Mouse (Mus musculus): ENCODE measurements around the gene Adcy7.

Gene Adcy7

DNA sequence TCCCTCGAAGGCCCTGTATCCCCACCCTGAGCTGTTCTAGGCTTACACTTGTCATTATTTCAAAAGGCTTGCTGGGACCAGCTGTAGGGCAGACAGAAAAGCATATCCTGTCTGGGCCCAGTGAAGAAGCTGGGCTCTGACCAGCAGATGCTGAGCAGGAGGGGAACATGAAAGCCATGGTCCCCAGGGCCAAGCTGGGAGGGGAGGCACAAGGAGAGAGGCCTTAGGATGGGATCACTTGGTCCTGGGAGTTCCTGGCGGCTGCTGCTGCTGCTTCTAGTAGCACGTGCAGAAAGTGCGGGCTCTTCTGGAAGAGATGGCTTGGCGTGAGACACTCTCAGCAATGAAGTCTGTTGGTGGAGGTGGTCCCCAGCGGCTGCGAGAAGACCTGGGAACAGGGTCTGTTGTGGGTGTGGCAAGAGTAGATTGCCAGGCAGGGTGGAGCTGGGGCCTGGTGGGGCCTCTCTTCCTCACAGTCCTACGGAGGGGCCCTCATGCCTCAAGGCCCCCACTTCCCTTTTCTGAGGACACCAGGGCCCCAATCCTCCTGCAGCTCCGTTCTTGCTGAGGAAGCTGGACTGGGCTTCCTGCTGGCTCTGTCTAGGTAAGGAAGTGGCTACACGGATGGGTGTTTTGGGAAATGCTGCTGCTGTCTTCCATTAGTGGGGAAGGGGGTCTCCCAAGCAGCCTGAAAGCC lies 27.9 kb downstream of the Adcy7 start:
- DNase-seq (ENCODE audit: low spot score in 2 of 2), result no peak

DNA sequence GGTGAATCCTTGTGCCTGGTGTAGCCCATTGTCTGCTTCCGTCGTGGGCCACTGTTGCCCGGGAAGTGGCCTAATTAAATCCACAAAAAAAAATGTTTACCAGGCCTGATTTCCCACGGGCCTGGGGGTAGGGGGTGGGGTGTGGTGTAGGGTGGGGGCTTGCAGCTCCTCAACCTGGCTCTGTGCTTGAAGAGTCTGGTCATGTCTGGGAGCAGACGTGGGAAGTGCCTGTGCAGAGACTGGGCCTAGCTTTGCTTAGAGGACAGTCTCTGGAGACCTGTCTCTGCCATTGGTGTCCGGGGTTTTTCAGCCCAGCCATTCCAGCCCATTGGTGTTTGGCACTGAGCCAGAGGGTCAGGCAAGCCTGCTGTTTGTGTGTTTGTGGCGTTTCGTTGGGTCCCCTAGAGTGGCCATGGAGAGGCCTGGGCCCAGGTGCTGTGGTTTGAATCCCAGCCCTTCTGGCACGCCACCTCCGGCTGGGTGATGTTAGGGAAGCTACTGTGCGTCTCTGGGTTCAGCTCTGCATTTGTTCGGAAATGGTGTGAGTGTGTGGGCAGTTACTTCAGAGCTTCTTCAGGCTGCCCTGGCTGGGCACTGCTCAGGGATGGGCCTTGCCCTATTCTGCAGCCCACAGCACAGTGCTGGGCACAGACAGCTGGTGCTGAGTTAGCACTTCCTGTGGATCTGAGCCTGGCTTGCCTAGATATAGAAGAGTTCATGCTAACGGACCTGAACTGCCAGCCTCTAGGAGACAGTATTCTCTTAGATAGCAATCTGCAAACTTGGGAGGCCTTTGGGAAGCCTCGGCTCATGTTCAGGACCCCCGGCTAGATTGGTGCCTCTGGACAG lies 29.6 kb downstream of the Adcy7 start:
- no peak for DNase-seq (ENCODE audit: low spot score in 2 of 2)

DNA sequence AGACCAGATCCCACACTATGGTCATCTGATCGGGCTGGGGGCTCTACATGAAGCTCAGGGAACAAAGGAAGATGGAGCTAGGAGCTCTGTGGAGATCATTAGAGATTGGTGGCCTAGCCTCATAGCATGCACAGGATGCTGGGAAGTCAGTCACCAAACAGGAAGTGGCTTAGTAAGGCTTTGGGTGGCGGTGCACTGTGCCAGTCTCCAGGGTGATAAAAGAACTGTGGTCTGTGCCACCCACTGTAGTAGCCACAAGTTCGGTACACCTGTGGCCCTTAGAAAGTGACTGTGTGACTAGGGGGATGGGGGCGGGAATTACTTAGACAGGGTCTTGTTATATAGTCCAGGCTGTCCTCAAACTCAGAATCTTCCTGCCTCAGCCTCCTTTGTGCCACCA lies 33.6 kb downstream of the Adcy7 start:
- DNase-seq (ENCODE audit: low spot score in 2 of 2), result no peak

DNA sequence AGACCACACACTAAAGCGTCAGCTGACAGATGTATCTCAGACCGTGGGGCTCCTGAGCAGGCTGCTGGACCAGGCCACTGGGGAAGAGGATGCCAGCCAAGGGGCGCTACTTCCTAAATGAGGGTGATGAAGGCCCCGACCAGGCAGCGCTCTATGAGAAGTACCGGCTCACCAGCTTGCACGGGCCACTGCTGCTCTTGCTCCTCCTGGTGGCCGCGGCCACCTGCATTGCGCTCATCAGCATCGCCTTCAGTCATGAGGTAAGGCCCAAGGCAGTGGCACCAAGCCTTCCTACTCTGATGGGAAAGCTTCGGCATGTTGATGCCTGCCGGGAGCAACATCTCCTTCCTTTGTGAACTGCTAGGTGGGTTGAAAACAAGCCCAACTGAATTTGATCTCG lies 34.3 kb downstream of the Adcy7 start:
- DNase-seq (ENCODE audit: low spot score in 2 of 2), result no peak

DNA sequence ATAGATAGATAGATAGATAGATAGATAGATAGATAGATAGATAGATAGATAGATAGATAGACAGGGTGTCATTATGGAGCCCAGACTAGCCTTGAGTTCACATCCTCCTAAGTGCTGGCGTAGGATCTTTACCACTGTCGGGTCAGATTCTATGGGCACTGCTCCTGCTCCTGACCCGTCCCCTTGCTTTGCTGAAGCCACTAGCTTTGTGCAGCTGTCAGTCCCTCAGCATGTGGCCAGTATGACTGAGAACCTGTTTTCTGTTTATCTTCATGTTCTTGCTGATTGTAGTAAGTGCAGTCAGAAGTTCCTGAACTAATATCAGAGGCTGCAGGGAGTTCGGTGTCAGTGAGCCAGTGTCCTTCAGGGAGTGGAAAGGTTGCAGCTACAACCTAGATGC lies 35.5 kb downstream of the Adcy7 start:
- DNase-seq (ENCODE audit: low spot score in 2 of 2), result no peak

DNA sequence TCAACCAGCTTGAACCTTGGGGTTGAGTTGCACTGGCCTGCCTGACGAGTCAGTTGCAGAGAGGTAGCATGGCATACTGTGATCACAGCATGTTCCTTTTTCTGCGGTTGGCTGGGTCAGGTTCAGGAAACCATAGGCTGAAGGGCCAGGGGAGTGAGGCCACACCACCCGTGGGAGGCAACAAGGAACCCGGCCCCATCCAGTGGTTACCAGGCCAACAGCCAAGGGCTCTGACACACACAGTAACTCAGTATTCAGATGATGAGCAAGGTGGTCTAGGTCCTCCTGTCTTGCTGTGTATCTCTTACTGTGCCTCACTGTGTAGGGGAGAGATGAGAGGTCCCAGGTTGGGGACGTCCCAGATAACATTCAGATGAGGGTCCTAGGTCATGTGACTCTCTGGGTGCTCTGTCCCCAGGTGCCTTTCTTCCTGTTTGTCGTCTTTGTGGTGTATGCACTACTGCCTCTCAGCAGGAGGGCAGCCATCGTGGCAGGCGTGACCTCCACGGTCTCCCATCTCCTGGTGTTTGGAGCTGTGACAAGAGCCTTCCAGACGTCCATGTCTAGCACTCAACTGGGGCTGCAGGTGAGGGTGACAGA lies 37.2 kb downstream of the Adcy7 start:
- DNase-seq (ENCODE audit: low spot score in 2 of 2), result no peak

DNA sequence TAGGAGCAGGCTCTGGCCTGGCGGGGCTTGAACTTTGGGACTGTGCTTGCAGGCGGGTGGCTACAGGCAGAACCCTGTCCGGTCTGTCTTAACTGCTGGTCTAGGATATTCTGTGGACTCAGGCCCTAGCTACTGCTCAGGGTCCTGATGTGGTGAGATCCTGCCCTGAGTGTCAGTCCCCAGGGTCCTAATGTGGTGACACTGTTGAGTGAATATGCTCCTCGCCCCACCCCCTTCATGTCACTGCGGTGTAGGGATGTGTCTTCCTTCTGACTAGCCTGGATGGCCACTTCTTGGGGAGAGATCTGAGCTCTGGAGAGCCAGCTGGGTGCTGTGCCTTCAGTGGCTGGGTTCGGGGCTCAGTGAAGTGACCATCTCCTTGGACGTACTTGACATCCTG lies 37.7 kb downstream of the Adcy7 start:
- DNase-seq (ENCODE audit: low spot score in 2 of 2), result no peak

DNA sequence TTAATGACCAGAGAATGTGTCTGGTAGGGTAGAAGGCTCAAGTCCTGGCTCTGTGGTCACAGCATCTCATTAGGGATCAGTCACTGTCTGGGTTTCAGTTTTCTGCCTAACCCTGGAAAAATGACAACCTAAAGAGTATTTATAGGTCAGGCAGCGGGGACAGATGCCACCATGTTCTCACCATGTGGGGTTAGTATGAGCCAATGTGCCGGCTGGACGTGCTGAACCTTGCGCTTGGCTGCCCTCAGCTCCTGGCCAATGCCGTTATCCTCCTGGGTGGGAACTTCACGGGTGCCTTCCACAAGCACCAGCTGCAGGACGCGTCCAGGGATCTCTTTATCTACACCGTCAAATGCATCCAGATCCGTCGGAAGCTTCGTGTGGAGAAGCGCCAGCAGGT lies 38.1 kb downstream of the Adcy7 start:
- DNase-seq (ENCODE audit: low spot score in 2 of 2), result no peak

DNA sequence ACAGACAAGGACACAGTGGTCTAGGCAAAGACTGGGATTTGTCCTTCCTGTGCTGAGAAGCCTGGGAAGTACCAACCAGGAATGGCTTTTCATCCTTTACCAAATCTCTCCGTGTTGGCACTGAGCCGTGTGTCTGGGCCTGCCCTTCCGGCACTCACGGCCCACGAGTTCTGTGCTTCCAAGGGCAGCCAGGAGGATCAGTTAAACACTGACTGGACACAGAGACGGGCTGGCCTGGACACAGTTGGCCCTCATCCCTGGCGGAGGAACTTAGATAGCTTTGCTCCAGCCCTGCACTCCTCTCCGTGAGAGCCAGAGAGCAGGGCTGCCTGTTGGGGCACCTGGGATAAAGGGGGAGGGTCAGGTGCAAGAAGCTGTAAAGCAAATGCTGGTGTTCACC lies 40.8 kb downstream of the Adcy7 start:
- DNase-seq (ENCODE audit: low spot score in 2 of 2), result no peak

DNA sequence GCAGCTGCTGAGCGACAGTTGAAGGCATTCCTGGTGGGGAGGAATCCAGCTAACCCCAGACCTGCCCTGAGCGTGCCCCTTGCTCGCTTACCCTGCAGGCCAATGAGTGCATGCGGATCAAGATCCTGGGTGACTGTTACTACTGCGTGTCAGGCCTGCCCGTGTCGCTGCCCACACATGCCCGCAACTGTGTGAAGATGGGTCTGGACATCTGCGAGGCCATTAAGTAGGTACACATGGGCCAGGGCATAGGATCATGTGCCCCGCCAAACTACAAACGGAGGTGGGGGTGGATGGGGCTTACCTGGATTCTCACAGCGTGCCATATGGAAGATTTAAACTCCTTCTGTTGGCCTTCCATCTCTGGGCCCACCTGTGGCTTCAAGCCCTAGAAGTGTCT lies 41.8 kb downstream of the Adcy7 start:
- DNase-seq (ENCODE audit: low spot score in 2 of 2), result no peak

DNA sequence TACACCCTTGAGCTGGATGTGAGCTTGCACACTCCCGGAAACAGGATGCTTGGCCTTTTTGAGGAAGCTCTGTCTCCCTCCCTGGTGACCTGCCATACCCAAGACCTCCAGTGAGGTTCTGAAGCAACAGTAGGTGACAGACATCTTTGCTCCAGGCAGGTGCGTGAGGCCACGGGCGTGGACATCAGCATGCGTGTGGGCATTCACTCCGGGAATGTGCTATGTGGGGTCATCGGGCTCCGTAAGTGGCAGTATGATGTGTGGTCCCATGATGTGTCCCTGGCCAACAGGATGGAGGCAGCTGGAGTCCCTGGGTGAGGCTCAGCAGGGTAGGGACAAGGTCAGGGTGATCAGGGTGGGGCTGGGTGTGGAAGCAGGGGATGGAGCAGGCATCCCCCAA lies 43.1 kb downstream of the Adcy7 start:
- no peak for DNase-seq (ENCODE audit: low spot score in 2 of 2)

DNA sequence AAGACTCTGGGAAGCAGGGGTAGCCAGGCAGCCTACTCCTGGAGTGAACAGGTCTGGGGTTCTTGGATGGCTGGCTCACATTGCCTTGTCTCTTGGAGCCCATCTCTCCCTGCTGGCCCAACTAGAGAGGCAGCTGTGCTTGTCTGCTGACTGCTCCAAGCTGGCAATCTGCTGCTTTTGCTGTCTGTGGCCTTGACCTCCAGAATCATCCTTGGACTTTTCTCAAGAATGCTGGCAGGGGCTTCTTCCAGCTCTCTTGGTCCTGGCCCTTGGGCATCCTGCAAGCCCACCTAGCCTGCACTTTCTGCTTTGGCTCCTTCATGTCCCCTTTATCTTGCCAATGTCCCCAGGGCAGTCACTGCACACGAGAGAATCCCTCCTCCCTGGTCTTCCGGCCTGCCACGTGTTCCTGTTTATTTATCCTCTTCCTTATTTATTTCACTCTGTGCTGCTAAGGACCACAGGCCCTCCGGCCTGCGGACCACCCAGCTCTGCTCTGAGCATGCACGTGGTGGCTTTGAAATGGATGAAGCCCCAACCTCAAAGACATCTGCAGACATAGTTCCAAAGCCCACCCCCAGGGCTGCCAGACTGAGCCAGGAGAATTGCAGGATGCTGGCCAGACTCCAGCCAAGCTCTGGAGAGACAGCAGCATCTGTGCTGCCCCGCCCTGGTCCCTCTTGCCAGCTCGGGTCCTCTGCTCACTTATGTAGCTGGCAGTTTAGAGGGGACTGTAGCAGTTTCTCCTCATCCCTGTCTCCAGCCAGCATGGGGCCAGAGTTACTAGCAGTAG lies 44.1 kb downstream of the Adcy7 start:
- DNase-seq (ENCODE audit: low spot score in 2 of 2), result peak; percentile 27 to 35

DNA sequence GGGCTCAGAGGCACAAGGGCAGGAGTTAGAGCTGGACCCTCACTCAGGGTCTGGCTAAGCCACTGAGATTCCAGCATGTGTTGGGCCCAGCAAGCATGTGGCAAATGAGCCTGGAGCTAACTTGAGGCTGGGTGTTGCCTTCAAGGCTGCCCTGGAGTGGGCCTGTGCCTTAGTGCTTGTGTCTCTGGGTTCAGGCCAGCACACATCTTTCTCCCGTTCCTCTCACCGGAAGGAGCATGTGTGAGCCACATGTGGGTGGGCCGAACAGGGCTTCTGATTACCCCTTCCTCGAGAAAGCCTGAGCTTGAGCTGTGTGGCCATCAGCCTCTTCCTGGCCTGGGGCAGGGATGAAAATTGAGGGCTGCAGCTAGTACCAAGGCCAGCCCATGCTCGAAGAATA lies 45.1 kb downstream of the Adcy7 start:
- DNase-seq (ENCODE audit: low spot score in 2 of 2), result no peak

DNA sequence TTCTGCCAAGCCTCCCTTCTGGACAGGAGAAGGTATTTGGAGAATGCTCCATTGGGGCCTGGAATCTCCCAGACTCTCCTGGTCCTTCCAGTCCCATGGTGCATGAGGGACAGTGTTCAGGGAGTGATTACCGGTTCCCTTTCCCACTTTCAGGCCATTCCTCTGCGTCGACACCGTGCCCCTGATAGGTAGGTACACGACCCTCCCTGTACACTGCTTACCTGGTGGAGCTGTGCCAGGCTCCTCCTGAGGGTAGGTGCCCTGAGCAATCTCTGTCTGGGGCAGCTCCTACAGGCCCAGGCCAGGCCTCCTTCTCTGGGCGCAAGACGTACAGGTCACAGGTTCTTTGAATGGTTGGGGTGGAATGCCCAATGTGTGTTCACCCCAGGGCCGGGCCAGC lies 45.9 kb downstream of the Adcy7 start:
- no peak for DNase-seq (ENCODE audit: low spot score in 2 of 2)

DNA sequence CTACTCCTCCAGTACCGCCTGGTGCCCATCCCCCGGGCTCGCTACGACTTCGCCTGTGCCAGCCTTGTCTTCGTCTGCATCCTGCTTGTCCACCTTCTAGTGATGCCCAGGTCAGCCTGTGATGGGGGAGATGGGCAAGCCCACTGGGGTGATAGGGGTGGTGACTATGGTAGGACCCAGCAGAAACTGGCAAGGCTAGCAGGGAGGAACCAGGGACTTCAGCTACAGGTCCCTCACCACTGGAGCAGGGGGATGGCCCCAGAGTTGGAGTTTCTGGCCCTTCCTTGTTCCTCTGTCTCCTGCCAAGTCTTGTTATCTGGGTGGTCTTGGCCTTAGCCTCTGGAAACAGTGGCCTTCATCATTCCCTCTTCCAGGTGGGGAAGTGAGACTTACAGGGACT lies 47.9 kb downstream of the Adcy7 start:
- DNase-seq (ENCODE audit: low spot score in 2 of 2), result no peak

DNA sequence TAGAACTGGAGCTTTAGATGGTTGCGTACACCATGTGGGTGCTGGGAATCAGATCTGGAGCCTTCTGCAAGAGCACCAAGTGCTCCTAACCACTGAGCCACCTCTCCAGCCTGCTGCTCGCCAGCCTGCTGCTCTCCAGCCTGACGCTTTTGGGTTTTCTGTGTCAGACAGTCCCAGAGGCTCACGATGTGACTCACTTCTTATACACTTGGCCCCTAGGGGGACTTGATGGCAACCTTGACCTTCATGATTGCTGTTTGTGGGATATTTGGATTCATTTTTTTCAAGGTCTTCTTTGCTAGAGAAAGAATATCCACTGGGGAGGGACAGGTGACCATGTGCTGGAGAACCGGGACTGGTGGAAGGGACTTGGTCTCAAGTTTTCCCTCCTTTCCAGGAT lies 49.2 kb downstream of the Adcy7 start:
- DNase-seq (ENCODE audit: low spot score in 2 of 2), result no peak

DNA sequence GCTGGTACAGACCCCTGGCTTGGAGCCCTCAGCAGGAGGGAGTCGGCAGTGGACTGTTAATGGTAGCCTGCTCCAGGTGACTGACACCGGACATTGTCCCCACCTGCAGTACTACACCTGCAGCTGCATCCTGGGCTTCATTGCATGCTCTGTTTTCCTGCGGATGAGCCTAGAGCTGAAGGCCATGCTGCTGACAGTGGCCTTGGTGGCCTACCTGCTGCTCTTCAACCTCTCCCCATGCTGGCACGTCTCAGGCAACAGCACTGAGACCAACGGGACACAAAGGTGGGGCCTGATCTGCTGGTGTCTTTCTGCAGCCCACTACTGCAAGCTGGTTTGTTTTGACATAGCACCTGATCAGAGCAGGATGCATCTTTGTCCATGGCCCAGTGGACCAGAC lies 51.3 kb downstream of the Adcy7 start:
- no peak for DNase-seq (ENCODE audit: low spot score in 2 of 2)

DNA sequence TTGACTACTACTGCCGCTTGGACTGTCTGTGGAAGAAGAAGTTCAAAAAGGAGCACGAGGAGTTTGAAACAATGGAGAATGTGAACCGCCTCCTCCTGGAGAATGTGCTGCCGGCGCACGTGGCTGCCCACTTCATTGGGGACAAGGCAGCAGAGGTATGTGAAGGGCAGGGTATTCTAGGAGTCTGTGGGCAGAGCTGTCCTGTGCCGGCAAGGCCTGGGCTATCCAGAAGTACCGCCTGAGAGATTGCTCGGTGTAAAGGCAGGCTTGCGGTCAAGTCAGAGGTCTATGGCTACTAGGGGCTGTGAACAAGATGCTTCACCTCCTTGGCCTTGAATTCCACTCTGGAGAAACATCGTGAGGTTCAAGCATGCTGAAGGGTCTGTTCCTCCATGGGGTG lies 52.6 kb downstream of the Adcy7 start:
- DNase-seq (ENCODE audit: low spot score in 2 of 2), result no peak

DNA sequence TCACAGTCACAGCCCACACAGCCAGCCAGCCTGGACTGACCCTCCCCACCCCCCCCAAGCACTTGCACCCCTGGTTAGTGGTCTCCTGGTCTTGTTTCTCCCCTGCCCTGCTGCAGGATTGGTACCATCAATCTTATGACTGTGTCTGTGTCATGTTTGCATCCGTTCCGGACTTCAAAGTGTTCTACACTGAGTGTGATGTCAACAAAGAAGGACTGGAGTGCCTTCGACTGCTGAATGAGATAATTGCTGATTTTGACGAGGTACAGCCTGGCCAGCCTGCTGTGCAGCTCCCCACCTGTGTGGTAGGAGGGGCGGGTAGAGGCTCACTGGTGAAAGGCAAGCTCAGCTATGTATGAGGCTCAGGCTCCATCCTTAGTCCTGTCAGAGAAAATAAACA lies 53.0 kb downstream of the Adcy7 start:
- DNase-seq (ENCODE audit: low spot score in 2 of 2), result no peak

DNA sequence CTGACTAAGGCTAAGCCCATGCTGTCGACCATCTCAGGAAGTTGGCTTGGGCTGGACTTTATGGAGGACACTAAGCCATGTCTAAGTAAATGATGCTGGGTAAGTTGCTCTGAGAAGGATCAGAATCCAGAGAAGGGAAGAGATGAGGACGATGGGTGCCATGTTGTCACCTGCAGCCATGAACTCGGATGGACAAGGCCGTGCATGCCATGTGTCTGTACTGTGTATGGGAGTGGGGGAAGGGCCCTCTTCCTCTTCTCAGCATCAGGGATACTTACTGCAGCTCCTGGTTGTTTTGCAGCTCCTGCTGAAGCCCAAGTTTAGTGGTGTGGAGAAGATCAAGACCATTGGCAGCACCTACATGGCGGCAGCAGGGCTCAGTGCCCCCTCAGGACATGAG lies 53.6 kb downstream of the Adcy7 start:
- DNase-seq (ENCODE audit: low spot score in 2 of 2), result no peak

DNA sequence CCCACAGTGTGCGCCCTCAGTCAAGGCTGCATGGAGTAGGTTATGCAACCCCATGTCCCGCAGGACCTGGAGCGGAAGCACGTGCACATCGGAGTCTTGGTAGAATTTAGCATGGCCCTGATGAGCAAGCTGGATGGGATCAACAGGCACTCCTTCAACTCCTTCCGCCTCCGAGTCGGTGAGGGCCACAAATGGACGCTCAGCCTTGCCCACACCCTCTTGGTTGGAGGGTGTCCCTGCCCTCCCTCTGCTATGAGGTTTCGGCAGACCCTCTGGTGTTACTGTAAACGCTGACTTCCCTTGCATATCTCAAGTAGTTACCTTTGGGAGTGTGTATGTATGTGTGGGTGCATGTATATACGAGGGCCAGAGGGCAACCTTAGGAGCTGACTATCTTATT lies 54.1 kb downstream of the Adcy7 start:
- no peak for DNase-seq (ENCODE audit: low spot score in 2 of 2)

DNA sequence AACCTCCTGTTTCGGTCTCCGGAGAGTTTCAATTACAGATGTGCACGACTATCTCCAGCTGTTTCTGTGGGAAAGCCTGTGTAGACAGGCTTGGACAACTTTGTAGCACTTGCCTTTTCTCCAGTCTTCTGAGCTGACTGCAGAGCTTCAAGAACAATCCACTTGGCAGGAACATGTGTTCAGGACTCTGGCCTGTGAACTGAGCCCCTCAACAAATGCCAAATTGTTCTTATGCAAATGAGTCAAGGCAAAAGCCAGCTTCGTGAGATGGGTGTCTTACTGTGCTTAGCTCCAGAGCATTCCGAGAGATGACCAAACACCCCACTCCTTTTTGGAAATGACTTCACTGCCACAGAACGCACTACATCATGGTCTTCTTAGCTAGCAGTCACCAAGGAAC lies 56.5 kb downstream of the Adcy7 start:
- DNase-seq (ENCODE audit: low spot score in 2 of 2), result no peak
